Mouse (Mus musculus) heart, embryonic 16.5 days (tissue): Measurements from ENCODE around the gene Syngr3. TPM values are rescaled to one million over a fixed set of nuclear protein-coding genes. Genes with fewer than 3 reads are reported as not detected.

Source experiments
- ATAC-seq: fragments of 200-750 bp; cut with Nextera tagmentation; replicated peaks from 2 replicates; pipeline ENCODE4 v1.8.0; 2017; ENCODE audit warnings: moderate number of reproducible peaks; ENCODE audit not compliant: insufficient read depth, low FRiP score; ENCODE audit errors: extremely low read depth
- H3K27ac ChIP-seq: fragments of 300-500 bp; sonication (generic); 2 replicates; pipeline ENCODE4 v1.5.1; 2014; ENCODE audit warnings: mild to moderate bottlenecking, low read length, control low read depth, moderate library complexity
- H3K27me3 ChIP-seq: fragments of 300-500 bp; sonication (generic); 2 replicates; pipeline ENCODE4 v1.6.1; 2014; ENCODE audit warnings: low read length, mixed read lengths; ENCODE audit not compliant: control insufficient read depth, insufficient read depth
- H3K36me3 ChIP-seq: fragments of 300-500 bp; sonication (generic); 2 replicates; pipeline ENCODE4 v1.6.1; 2014; ENCODE audit not compliant: control insufficient read depth, insufficient read depth
- H3K4me1 ChIP-seq: fragments of 300-500 bp; sonication (generic); 2 replicates; pipeline ENCODE4 v1.6.1; 2014; ENCODE audit warnings: low read length, mixed read lengths; ENCODE audit not compliant: control insufficient read depth, insufficient read depth
- H3K4me2 ChIP-seq: fragments of 300-500 bp; sonication (generic); 2 replicates; pipeline ENCODE4 v1.6.1; 2014; ENCODE audit warnings: low read depth, mild to moderate bottlenecking, control low read depth, low read length
- H3K4me3 ChIP-seq: fragments of 300-500 bp; sonication (generic); 2 replicates; pipeline ENCODE4 v1.5.1; 2014; ENCODE audit warnings: mild to moderate bottlenecking, control low read depth, low read length
- H3K9ac ChIP-seq: fragments of 300-500 bp; sonication (generic); 2 replicates; pipeline ENCODE4 v1.6.1; 2014; ENCODE audit warnings: low read length, control low read depth
- H3K9me3 ChIP-seq: fragments of 300-500 bp; sonication (generic); replicated peaks from 2 replicates; pipeline ENCODE4 v1.6.1; 2016; ENCODE audit warnings: low read length; ENCODE audit not compliant: control insufficient read depth
- WGBS: fragments of 180-500 bp; shearing (Covaris S2); extraction: QIAGEN DNeasy Blood & Tissue Kit; methylation state at CpG from one replicate; pipeline ENCODE4 v1.1.7; 2014; 5-methylcytosine and 5-hydroxymethylcytosine counted together
- polyA plus RNA-seq: library from polyadenylated mRNA; unstranded; fragments of >200 nt; fragmentation: Nextera tagmentation; extraction: Ambion mirVana; gene quantifications from 2 replicates; pipeline ENCODE4 v1.2.1, GENCODE M21; 2015

Gene Syngr3
- polyA plus RNA-seq, 1 experiment from 2014 or later = 0.67 TPM

DNA sequence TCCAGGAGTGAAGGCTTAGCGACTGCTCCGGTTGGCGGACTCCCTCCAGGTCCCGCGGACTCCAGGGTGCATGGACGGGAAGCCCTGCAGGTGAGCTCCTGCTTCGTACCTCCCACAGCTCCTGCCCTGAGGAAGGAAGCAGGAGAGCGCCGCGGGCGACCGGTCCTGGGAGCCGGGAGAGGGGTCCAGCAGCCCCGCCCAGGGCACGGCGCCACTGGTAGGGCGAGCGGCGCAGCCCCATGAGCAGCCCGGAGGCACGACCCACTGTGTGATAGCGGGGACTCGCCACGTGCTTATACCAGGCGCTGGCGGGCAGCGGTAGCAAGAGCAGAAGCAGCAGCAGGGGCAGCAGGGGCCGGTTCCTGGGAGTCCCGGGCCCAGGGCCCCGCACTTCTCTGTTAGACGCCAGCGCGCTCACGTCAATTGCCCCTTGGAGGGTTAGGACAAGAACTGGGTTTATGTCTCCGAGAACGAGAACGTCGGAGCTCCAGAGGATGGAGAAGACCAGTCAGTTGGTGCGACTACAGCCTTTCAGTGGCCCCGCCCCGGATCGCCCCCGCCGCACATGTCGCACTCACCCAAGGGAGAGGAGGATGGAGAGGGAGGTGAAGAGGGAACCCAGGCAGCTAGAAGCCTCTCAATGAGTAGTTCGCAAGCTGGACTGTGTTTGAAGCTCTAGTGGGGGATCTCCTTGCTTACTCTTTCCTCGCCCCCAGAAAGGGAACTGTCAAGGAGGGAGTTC is 31.6 kb downstream of the Syngr3 start, which contains the start of gene Npw:
Npw (minus strand) TSS at position 441 of the 742 bp plus-strand sequence.
- Histone ChIP-seq H3K27ac (no peak within 1 kb of the TSS), H3K4me3 (peak within 1 kb of the TSS; percentile 51), H3K4me2 (peak within 1 kb of the TSS; percentile 77), H3K27me3 (peaks cover 34% of the 10 kb centered on the region), H3K36me3 (no peaks in the 10 kb centered on the region), H3K4me1 (peaks cover 5% of the 10 kb centered on the region; the same call in 1 of the 2 replicates), H3K9me3 (no peaks in the 10 kb centered on the region), H3K9ac (peak within 1 kb of the TSS; percentile 42)
- ATAC-seq = peak; percentile 53; the same call in 1 of the 2 replicates
- WGBS = 2% methylated on average over 47 of the region's 47 CpGs

DNA sequence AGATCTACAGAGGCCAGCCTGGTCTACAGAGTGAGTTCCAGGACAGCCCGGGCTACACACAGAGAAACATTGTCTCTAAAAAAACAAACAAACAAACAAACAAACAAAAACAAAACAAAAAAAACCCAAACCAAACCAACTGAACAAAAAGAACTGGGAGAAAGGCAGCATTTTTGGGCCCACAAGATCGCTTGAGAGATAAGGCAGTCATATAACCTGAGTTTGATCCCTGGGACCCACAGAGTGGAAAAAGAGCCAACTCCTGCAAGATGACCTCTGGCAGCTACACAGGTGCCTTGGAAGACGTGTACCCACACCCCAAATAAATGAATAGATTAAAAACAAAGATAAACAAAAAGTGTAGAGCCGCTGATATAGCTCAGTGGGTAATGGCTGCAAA is 34.8 kb downstream of the Syngr3 start:
- Histone ChIP-seq H3K27ac (no peak overlapping the region), H3K27me3 (peaks cover 36% of the 10 kb centered on the region), H3K4me1 (peaks cover 9% of the 10 kb centered on the region), H3K4me2 (no peak overlapping the region), H3K4me3 (no peak overlapping the region), H3K9me3 (no peaks in the 10 kb centered on the region), H3K9ac (no peak overlapping the region), H3K36me3 (no peaks in the 10 kb centered on the region)
- WGBS = 68% methylated on average over 4 of the region's 4 CpGs
- ATAC-seq = no peak

DNA sequence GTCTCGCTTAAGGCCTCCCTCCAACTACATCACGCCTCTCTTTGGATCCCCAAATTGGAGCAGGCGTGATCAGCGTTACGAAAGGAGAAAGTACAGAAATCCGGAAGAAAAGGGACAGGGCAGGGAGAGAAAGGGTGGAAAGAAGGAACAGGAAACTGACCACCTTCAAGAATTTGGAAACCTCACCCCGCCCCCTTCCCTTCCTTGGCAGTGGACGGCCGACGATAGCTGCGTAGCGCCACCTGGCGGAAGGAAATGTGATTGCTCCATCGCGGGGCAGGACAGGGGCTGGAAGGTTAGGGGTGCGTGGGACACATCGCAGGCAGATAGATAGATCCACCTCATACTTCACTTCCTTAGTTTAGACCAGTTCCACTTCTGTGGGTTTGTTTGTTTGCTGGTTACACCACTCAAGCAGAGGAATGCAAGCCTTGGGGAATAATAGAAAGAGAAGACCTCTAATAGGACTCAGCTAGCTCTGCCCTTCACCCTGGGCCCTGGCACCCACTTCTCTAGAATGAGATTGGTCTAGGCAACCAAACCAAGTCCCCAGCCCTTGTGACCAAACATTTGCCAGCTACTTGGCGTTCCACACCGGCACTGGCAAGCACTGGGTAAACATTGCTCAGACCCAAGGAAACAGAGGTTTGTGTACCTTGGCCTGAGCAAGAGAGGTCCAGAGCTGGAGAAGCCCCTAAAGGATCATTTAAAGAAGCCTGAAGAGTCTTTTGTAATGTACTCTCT is 35.6 kb downstream of the Syngr3 start:
- 4% methylated on average over 19 of the region's 19 CpGs for WGBS
- Histone ChIP-seq H3K36me3 (no peaks in the 10 kb centered on the region), H3K27me3 (peaks cover 31% of the 10 kb centered on the region), H3K4me1 (peaks cover 12% of the 10 kb centered on the region), H3K27ac (no peak overlapping the region), H3K4me2 (peak overlapping the region; percentile 63), H3K4me3 (peak overlapping the region; percentile 42), H3K9ac (peak overlapping the region; percentile 12), H3K9me3 (no peaks in the 10 kb centered on the region)
- ATAC-seq = peak; percentile 35

DNA sequence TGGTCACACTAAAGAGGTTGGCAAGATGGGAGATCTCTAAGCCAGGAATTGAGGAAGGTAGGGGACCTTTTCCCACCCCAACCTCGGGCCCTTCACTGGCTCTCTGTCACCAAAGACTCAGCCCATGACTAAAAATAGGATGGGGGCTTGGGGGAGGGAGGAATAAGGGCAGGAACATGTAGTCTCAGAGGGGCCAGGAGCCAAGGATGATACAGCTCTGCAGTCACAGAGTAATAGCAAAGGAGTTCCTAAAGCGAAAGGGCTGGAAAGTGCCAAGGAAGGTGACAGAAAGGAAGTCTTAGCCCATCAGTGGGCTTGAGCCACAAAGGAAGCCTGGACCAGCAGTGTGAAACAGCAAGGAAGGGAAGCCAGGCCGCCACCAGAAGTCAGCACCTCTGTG is 37.9 kb downstream of the Syngr3 start:
- H3K4me1 ChIP-seq = peaks cover 10% of the 10 kb centered on the region
- no peak overlapping the region for H3K4me2 ChIP-seq
- H3K4me3 ChIP-seq = no peak overlapping the region
- H3K9ac ChIP-seq = no peak overlapping the region
- peaks cover 9% of the 10 kb centered on the region for H3K27me3 ChIP-seq
- no peaks in the 10 kb centered on the region for H3K36me3 ChIP-seq
- 51% methylated on average over 3 of the region's 3 CpGs for WGBS
- no peak for ATAC-seq
- H3K9me3 ChIP-seq = no peaks in the 10 kb centered on the region
- H3K27ac ChIP-seq = no peak overlapping the region

DNA sequence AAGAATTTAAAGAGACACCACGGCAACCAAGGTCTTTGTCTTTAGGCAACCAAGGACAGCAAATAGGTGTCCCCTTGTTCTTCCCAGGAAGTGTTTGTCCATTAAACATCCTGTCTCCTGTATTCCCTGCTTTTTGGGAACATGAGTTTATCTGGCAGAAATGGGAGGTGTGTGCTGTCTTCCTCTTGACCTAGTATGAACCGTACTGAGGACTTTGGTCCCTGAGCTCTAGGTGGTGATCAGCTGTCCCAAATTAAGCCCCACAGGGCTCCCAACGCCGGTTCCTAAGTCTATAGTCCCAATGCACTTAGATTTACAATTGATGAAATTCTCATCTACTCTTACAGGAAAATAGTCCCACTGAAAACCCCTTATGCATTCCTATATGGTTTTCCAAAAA is 39.0 kb downstream of the Syngr3 start:
- Histone ChIP-seq H3K4me1 (peaks cover 12% of the 10 kb centered on the region), H3K27me3 (0 out of 2 replicates have a peak, but pooled peaks cover 5% of the 10 kb centered on the region), H3K9ac (no peak overlapping the region), H3K4me2 (no peak overlapping the region), H3K27ac (no peak overlapping the region), H3K9me3 (no peaks in the 10 kb centered on the region), H3K4me3 (no peak overlapping the region), H3K36me3 (no peaks in the 10 kb centered on the region)
- 75% methylated on average over 4 of the region's 4 CpGs for WGBS
- ATAC-seq = no peak

DNA sequence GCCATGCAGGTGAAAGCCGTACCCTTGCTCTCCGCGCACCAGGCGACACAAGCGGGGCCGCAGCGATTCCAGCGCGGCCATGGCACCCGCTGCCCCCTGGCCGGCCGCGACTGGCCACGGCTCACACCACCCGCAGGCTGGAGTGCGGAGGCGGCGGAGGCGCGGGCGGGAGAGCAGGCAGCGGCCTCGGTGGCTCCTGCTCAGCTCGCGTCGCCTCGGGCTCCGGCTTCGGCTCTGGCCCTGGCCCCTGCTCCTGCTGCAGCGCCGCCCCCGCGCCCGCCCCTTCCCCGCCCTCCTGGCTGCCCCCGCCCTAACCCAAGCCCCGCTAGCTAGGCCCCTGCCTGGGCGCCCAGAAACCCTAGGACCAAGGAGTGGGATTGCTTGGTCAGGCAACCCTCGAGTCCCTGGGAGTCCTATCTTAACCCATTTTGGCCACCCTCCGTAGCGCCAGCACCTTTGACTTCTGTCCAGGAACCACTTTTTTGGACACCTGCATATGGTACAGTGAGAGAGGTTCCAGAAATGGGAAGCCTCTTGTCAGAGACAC is 39.6 kb downstream of the Syngr3 start, which contains the start of gene Slc9a3r2:
Slc9a3r2 (minus strand) TSS at position 258 of the 547 bp plus-strand sequence.
- WGBS = 3% methylated on average over 41 of the region's 41 CpGs
- peak; percentile 69 for ATAC-seq
- H3K4me1 ChIP-seq = peaks cover 12% of the 10 kb centered on the region
- no peaks in the 10 kb centered on the region for H3K9me3 ChIP-seq
- H3K36me3 ChIP-seq = no peaks in the 10 kb centered on the region
- peak within 1 kb of the TSS; percentile 90 for H3K9ac ChIP-seq
- peak within 1 kb of the TSS; percentile 67 for H3K27ac ChIP-seq
- peak within 1 kb of the TSS; percentile 78 for H3K4me3 ChIP-seq
- H3K27me3 ChIP-seq = 0 out of 2 replicates have a peak, but pooled peaks cover 5% of the 10 kb centered on the region
- H3K4me2 ChIP-seq = peak within 1 kb of the TSS; percentile 98

DNA sequence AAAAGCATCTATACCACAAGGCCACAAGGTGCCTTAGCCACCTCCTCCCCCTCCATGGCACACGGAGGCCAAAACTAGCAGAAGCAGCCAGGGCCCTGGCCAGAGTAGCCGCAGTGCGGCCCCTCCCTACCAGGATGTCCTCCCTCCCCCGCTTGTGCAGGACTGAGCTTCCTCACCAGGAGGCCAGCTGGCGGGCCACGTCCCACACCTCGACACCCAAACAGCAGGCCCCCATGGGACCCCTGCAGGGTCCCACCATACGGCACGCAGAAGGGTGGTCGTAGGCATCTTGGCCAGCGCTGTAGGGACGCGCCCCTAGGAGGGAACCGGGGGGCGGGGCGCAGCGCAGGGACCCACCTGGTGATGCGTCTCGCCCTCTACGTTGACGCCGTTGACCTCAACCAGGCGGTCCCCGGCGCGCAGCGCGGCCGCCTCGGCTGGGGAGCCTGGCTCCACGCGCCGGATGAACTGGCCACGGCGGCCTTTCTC is 40.1 kb downstream of the Syngr3 start:
- H3K27me3 ChIP-seq = 0 out of 2 replicates have a peak, but pooled peaks cover 5% of the 10 kb centered on the region
- H3K9me3 ChIP-seq = no peaks in the 10 kb centered on the region
- H3K4me2 ChIP-seq = peak overlapping the region; percentile 98
- WGBS = under 1% methylated on average over 35 of the region's 35 CpGs
- peak overlapping the region; percentile 90 for H3K9ac ChIP-seq
- peak overlapping the region; percentile 78 for H3K4me3 ChIP-seq
- peak; percentile 35 for ATAC-seq
- H3K4me1 ChIP-seq = peaks cover 14% of the 10 kb centered on the region
- peak overlapping the region; percentile 67 for H3K27ac ChIP-seq
- no peaks in the 10 kb centered on the region for H3K36me3 ChIP-seq

DNA sequence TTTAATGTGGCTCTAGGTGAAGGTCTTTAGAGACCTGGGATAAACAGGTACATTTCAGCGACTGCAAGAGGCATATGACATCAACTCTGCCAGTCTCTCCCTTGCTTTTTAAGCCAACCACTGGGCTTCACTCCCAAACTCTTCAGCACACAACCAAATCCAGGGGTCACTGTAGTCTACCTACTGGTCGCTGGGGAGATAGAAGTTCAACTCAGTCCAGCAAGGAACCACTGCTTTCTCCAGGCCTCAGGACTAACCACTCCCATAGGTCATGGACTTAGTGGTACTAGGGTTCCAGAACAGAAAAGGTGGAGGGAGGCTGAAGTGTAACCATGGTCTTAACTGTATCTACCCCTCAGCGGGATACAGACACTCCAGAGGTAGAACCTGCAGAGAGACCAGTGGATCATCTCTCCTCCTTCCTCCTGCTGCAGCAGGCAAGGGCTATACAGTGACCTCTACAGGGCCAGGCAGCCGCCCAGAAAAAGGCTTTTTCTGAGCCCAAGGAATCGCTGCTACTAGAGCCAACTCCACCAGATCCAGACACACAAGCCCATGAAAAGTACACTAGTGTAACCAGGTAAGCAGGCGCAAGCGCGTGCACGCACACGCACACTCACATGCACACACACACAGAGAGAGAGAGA is 40.9 kb downstream of the Syngr3 start:
- Histone ChIP-seq H3K9ac (peak overlapping the region; percentile 90), H3K27ac (peak overlapping the region; percentile 1), H3K9me3 (no peaks in the 10 kb centered on the region), H3K27me3 (0 out of 2 replicates have a peak, but pooled peaks cover 5% of the 10 kb centered on the region), H3K4me2 (peak overlapping the region; percentile 98), H3K4me3 (peak overlapping the region; percentile 78), H3K36me3 (no peaks in the 10 kb centered on the region), H3K4me1 (peaks cover 22% of the 10 kb centered on the region)
- ATAC-seq = no peak
- 66% methylated on average over 10 of the region's 10 CpGs for WGBS
